Mouse (Mus musculus) layer of hippocampus, adult 2 months (tissue): Measurements from ENCODE around the gene Ccdc148. TPM values are rescaled to one million over a fixed set of nuclear protein-coding genes. Genes with fewer than 3 reads are reported as not detected.

Experiments used
- DNase-seq, 2 experiments: peaks; one replicate each; pipeline ENCODE4 v3.0.0; 2022; ENCODE audit warnings: low spot score in 2 of 2
- H3K27ac ChIP-seq: fragments of 200-600 bp; 2 replicates; pipeline ENCODE4 v1.8.1; 2022
- H3K4me3 ChIP-seq: fragments of 200-600 bp; 2 replicates; pipeline ENCODE4 v1.8.1; 2022; ENCODE audit warnings: mild to moderate bottlenecking
- CTCF ChIP-seq: fragments of 200-600 bp; conservative IDR thresholded peaks from 2 replicates; pipeline ENCODE4 v1.8.1; 2022; ENCODE audit warnings: antibody characterized with exemption, mild to moderate bottlenecking, moderate library complexity
- total RNA-seq, 2 experiments: library from RNA; stranded (reverse); gene quantifications; 2 replicates each; pipeline ENCODE4 v1.2.3; 2021

Ccdc148 gene
- total RNA-seq, 2 experiments from 2014 or later, result 14.7 to 15.5 TPM

DNA sequence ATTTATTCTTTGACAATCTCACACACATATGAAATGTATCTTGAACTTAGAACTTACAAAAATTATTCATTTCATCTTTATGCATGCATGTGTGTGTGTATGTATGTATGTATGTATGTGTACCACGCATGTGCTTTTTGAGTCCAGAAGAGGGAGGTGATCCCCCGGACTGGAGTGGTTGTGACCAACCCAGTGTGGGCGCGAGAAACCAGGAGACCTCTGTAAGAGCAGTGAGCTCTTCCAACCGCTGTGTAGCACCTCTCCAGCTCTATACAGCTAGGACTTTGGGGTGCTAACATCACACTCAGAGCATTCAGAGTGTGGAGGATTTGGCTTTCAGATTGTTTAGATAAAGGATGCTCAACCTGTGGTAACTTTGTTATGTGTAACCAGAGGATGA, 10.1 kb upstream of the Ccdc148 start:
- Histone ChIP-seq H3K27ac (no peak overlapping the region), H3K4me3 (no peak overlapping the region)
- no peak for TF ChIP-seq CTCF
- DNase-seq, result no peak

DNA sequence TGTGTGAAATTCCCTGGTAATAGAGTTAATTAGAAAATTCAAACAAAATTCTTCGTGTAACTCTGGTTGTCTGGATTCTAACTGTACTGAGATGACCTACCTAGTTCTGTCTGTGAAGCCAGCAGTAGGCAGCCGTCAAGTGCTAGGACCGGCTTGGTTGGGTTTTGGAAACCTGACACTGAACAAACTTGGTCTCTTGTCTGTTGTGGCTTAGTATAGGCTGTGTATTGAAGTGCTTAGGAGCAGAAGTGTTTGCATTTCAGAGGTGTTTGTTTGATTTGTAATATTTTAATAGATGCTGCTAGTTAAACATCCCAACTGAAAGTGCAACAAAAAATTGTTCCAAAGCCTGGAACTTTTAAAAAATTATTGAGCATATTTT, 9.7 kb upstream of the Ccdc148 start:
- TF ChIP-seq CTCF, result no peak
- DNase-seq, result no peak
- Histone ChIP-seq H3K27ac (no peak overlapping the region), H3K4me3 (no peak overlapping the region)

- TF ChIP-seq CTCF, result no peak
- H3K27ac ChIP-seq, result no peak overlapping the region
- no peak for DNase-seq
These were observed 9.2 kb upstream of the Ccdc148 start for GRCm38 (mm10) chr2:59169572-59170207.

GRCm38 (mm10) chr2:59167830-59168229, 7.3 kb upstream of the Ccdc148 start:
- TF ChIP-seq CTCF, result no peak
- no peak for DNase-seq
- Histone ChIP-seq H3K4me3 (no peak overlapping the region), H3K27ac (no peak overlapping the region)

More at GRCm38 (mm10) chr2:59169572-59170207, 9.2 kb upstream of the Ccdc148 start:
- H3K4me3 ChIP-seq, result no peak overlapping the region

DNA sequence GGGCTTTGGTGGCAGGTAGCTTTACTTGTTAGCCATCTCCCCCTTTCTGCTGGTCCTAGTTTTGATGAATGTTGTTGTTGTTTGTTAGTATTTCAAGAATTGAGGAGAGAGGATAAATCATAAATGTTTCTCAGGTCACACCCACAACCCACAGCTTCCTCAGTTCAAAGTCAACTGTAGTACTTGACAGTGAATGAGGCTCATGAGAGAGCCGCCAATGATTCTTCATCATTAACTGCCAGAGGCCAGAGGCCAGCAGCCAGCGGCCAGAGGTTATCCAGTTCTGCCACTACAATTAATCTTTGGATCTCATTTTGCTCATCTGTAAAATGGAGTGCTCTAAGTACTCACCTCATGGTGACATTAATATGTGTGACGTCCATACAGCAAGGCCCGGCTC, 6.5 kb upstream of the Ccdc148 start:
- TF ChIP-seq CTCF, result no peak
- DNase-seq, result no peak
- no peak overlapping the region for H3K4me3 ChIP-seq
- H3K27ac ChIP-seq, result no peak overlapping the region

- no peak for TF ChIP-seq CTCF
- peak overlapping the region; percentile 96 for H3K4me3 ChIP-seq
- peak overlapping the region; percentile 97 for H3K27ac ChIP-seq
- DNase-seq, result no peak
These were observed 1.8 kb upstream of the Ccdc148 start for GRCm38 (mm10) chr2:59162285-59162600.

DNA sequence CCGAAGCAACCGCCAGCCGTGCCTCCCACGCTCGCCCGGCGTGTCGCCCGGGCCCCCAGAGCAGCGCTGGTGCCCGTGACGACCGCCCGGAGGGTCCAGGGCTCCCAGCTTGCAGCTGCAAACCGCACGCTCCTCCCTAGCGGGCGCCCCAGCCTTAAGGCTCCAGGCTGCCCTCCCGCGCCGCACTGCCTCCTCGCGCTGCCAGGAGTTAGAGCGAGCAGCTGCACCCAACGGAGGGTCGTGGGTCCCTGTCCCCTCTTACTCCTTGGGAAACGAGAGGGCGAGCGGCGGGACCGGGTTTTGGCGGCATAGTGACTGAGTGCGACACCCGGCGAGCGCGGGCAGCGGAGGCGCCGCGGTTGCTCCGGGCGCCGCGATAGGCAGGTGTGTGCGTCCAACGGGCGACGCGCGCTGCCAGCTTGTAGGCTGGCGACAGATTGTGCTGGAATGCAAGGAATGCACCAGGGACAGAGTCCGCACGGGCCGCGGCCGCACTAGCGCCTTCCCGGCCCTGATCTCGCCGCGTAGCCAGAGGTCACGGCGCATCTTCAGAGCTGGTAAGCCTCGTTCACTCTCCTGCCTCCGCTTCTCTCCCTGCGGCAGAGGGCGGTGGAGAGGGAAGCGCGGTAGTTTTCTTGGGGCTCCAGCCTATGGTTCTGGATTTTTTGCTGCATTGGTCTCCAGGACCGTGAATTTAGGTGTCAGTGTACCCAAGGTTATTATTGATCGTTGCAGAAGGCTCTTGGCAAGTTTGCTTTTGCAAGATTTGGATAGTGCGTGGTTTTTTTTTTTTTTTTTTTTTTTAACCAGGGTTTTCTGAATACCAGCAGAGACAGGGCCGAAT, 1.2 kb upstream of the Ccdc148 start:
- TF ChIP-seq CTCF, result peak; percentile 63
- Histone ChIP-seq H3K27ac (peak overlapping the region; percentile 97), H3K4me3 (peak overlapping the region; percentile 96)
- DNase-seq, result peak; percentile 66 to 70

- DNase-seq, result peak in 1 of 2 experiments; percentile 23
- TF ChIP-seq CTCF, result no peak
- peak overlapping the region; percentile 96 for H3K4me3 ChIP-seq
- H3K27ac ChIP-seq, result peak overlapping the region; percentile 97
These were observed 548 bp upstream of the Ccdc148 start for GRCm38 (mm10) chr2:59161021-59161440.

GRCm38 (mm10) chr2:59159961-59160604, 400 bp downstream of the Ccdc148 start:
- peak overlapping the region; percentile 96 for H3K4me3 ChIP-seq
- peak; percentile 25 to 32 for DNase-seq
- peak overlapping the region; percentile 97 for H3K27ac ChIP-seq
- TF ChIP-seq CTCF, result no peak

- H3K27ac ChIP-seq, result no peak overlapping the region
- no peak for TF ChIP-seq CTCF
- no peak for DNase-seq
- no peak overlapping the region for H3K4me3 ChIP-seq
These were observed 2.4 kb downstream of the Ccdc148 start for GRCm38 (mm10) chr2:59158117-59158516.

GRCm38 (mm10) chr2:59155428-59155827, 5.1 kb downstream of the Ccdc148 start:
- TF ChIP-seq CTCF, result no peak
- DNase-seq, result no peak
- Histone ChIP-seq H3K4me3 (no peak overlapping the region), H3K27ac (no peak overlapping the region)

- no peak for TF ChIP-seq CTCF
- no peak overlapping the region for H3K27ac ChIP-seq
- no peak overlapping the region for H3K4me3 ChIP-seq
- DNase-seq, result no peak
These were observed 29.4 kb downstream of the Ccdc148 start for GRCm38 (mm10) chr2:59131044-59131443.

- DNase-seq, result no peak
- no peak for TF ChIP-seq CTCF
These were observed 30.7 kb downstream of the Ccdc148 start for GRCm38 (mm10) chr2:59129821-59130220.

More at GRCm38 (mm10) chr2:59129821-59130220, 30.7 kb downstream of the Ccdc148 start:
- Histone ChIP-seq H3K27ac (no peak overlapping the region), H3K4me3 (no peak overlapping the region)
